Mouse (Mus musculus) thymus, postnatal 10 days (tissue): Measurements from ENCODE around the gene Ar.

Experiments used
- DNase-seq, 2 experiments: peaks; one replicate each; pipeline ENCODE4 v3.0.0; 2021; ENCODE audit warnings: low spot score in 2 of 2

Ar gene

DNA sequence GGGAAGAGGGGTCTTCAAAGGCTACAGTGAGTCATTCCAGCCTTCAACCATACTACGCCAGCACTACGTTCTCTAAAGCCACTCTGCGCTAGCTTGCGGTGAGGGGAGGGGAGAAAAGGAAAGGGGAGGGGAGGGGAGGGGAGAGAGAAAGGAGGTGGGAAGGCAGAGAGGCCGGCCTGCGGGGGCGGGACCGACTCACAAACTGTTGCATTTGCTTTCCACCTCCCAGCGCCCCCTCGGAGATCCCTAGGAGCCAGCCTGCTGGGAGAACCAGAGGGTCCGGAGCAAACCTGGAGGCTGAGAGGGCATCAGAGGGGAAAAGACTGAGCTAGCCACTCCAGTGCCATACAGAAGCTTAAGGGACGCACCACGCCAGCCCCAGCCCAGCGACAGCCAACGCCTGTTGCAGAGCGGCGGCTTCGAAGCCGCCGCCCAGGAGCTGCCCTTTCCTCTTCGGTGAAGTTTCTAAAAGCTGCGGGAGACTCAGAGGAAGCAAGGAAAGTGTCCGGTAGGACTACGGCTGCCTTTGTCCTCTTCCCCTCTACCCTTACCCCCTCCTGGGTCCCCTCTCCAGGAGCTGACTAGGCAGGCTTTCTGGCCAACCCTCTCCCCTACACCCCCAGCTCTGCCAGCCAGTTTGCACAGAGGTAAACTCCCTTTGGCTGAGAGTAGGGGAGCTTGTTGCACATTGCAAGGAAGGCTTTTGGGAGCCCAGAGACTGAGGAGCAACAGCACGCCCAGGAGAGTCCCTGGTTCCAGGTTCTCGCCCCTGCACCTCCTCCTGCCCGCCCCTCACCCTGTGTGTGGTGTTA lies at the start of gene Ar:
TSS of gene Ar (plus strand) at position 239 of the 812 bp plus-strand sequence.
- DNase-seq, result no peak

DNA sequence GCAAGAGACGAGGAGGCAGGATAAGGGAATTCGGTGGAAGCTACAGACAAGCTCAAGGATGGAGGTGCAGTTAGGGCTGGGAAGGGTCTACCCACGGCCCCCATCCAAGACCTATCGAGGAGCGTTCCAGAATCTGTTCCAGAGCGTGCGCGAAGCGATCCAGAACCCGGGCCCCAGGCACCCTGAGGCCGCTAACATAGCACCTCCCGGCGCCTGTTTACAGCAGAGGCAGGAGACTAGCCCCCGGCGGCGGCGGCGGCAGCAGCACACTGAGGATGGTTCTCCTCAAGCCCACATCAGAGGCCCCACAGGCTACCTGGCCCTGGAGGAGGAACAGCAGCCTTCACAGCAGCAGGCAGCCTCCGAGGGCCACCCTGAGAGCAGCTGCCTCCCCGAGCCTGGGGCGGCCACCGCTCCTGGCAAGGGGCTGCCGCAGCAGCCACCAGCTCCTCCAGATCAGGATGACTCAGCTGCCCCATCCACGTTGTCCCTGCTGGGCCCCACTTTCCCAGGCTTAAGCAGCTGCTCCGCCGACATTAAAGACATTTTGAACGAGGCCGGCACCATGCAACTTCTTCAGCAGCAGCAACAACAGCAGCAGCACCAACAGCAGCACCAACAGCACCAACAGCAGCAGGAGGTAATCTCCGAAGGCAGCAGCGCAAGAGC lies 1.3 kb downstream of the Ar start:
- DNase-seq, result no peak

DNA sequence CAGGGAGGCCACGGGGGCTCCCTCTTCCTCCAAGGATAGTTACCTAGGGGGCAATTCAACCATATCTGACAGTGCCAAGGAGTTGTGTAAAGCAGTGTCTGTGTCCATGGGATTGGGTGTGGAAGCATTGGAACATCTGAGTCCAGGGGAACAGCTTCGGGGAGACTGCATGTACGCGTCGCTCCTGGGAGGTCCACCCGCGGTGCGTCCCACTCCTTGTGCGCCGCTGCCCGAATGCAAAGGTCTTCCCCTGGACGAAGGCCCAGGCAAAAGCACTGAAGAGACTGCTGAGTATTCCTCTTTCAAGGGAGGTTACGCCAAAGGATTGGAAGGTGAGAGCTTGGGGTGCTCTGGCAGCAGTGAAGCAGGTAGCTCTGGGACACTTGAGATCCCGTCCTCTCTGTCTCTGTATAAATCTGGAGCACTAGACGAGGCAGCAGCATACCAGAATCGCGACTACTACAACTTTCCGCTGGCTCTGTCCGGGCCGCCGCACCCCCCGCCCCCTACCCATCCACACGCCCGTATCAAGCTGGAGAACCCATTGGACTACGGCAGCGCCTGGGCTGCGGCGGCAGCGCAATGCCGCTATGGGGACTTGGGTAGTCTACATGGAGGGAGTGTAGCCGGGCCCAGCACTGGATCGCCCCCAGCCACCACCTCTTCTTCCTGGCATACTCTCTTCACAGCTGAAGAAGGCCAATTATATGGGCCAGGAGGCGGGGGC lies 2.0 kb downstream of the Ar start:
- no peak for DNase-seq

DNA sequence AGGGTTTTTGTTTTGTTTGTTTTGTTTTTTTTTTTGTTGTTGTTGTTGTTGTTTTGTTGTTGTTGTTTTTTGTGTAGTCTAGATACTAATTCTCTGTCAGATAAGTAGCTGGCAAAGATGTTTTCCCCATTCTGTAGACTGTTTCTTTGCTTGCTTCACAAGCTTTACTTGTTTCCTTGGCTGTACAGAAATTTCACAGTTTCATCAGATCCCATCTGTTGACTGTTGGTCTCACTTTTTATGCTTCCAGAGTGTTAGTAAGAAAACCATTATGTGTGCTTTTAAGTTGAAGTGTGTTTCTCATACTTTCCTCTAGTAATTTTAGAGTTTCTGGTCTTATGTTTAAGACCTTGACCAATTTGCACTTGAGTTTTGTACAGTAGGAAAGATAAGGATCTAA lies 41.2 kb downstream of the Ar start:
- no peak for DNase-seq

DNA sequence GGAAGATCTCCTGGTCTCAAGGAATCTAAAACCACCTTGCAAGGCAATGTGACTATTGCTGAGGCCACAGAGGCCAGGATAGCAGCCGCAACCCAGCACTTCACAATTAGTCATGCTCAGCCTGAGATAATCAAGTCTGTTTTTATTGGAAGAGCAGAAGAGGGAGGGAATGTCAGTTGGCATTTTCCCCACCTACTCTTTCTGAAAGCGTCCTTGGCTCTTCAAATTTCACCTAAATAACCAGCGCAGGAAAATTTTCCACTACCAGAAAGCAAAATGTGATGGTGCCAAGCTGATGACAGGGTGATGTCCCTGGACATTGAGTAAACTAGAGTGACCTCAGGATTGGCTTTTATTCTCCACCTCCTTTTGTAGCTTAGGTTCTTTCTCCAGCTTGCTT lies 57.2 kb downstream of the Ar start:
- no peak for DNase-seq

DNA sequence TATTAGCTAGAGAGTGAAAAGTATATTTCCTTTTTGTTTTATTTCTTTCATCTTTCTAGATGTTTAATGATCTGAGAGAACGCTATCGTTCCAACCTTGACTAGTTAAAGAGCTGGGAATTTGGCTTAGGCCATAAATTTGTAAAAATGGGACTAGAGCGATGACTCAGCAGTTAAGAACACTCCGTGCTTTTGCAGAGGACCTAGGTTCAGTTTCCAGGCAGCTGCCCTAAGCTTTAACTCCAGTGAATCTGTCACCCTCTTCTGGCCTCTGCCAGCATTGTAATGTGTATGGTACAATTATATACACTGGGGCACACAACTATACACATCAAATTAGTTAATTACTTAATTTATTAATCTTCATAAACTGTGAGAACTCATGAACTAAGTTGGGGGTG lies 58.6 kb downstream of the Ar start:
- no peak for DNase-seq

DNA sequence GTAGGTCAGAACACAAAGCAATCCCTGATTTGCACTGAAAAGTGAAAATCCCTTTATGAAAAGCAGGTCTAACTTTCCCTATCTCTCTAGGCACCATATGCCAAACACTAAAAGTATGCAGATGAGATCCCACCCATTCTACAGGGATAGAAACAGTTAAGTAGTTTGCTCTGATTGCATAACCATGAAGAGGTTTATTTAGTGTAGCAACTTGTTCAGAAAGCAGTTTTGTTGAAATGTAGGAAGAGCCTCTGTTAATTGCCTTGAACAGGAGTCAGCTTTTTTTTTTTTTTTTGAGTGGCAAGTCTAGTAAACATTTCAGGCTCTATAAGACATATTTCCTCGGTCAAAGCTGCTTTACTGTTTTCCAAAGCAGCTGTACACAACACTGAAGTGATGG lies 67.5 kb downstream of the Ar start:
- no peak for DNase-seq

DNA sequence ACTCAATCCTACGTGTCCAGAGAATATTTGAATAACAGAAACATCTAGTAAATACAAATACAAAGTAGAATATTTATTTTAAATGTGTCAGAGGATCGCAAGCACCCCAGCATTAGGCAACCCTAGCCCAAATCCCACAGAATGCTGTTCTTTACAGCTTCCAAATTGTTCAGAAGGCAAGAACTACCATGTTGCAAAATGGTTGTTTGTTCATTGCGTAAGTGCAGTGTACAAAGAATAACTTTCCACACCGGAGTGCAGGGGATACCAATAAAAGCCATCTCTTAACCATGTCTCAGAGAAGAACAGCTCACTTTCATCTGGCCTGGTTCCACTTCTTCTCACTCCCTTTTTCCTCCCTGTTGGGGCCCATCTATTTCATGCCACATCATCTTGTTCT lies 90.4 kb downstream of the Ar start:
- no peak for DNase-seq

DNA sequence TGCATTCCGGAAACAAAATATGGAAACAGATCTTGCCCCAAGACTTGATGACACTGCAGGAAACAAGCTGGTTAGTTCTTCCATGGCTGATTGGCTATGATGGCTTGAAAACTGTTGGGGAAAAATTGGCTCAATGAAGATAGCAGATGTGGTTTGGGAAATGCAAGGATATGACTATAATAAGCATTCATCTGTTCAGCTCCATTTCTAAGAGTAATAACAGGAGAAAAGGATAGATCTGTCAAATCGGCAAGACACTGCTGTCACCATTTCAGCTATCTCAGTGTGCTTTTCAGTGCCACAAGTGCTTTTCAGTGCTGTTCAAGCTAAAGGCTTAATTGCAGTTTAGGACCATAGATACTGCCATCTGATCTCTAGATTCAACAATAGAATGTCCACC lies 96.5 kb downstream of the Ar start:
- no peak for DNase-seq

DNA sequence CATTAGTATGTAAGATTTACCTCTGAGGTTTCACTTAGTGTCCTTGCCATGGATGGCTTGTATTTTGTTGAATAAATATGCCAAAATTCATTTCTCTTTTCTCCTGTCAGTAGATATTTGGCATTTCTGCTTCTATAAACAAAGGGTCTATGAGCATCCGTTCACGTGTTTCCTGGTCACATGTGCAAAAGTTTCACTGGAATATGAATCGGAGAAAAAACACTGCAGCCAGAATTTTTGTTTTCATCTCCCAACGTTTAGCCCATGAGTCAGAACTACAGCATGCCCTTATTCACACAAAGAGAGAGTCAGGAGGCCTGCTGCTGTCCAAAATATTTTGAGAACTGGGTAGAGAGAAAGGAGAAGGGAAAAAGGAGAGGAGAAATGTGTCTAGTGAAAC lies 99.8 kb downstream of the Ar start:
- DNase-seq, result no peak

DNA sequence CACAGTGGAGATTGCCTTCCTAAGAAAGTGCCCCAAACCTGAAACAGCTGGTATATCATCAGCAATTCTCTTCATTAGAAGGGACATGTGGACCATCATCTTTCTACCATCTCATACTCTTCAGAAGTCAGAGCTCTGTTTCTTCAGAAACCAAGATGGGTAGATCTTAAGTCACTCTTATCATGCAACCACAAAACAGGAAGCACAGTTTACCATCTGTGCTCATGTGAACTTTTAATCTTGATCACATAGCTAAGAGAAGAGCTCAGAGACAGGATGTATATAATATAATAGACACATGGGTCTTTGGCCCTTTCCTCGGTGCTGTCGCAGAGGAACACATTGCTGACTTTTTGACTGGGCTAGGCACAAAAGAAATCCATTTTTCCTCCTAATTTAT lies 111.1 kb downstream of the Ar start:
- DNase-seq, result no peak

DNA sequence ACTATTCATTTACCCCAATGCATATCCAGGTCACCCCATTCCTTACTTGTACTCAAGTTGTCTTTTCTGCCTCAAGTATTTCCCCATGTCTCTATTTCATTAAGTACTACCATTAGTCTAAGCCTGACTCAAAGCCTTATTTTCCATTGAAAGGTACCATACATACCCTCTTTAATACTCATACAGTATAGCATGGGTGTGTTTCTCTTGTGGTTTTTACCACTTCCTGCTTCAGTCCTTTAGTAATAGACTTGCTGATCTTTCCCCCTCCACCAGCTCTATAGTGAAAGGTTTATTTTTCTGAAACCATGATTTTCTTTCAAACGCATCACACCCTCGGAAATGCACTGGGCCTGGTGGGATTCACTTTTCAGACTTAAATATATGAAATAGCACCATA lies 117.2 kb downstream of the Ar start:
- no peak for DNase-seq

DNA sequence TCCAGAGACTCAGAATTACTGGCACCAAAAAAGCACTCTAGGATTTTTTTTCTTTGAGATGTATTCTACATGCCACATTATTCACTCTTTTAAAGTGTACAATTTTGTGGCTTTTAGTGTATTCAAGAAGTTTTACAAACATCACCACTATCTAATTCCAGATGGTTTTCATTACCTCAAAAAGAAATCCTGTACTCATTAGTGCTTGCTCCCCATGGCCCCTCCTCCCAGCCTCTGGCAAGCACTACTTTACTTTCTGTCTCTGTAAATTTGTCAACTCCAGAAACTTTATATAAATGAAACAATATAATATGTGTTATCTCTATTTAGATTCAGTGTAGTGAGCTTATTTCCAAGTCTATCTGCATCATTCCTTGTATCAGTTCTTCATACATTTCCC lies 122.8 kb downstream of the Ar start:
- DNase-seq, result no peak

DNA sequence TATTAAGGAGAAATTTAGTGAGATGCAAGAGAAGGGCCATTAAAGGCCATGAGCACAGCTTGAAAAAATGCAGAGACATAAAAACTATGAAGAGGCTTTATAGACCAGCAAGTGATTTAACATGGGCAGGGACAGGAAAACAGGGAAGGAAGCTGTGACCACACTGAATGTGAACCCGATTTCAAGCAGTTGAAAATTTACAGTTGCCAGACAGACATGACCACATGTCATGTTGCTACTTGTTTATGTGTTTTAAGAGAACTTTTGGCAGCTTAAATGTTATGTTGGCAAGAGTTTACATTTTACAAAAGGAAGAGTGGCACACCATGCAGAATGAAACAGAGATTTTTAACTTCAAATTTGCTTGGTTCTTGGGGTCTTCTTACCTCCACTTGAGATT lies 143.2 kb downstream of the Ar start:
- DNase-seq, result no peak

DNA sequence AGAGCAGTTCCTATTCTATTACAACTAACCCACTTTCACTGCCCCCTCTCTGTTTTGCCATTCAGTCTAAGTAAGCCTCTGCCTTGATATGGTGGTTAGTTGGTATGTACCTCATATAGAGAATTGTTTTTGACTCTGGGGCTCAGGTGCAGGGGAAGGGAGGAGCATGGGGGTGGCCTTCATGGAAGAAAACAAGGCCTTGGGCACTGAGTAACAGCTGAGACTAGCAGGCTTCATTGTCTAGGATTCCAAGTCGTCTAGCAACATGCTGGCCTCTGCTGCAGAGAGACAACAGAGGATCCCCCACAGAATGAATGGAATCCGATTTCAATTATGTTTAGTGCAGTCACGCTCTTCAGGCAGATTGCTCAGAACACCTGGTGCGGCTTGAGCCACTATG lies 152.1 kb downstream of the Ar start:
- DNase-seq, result no peak

DNA sequence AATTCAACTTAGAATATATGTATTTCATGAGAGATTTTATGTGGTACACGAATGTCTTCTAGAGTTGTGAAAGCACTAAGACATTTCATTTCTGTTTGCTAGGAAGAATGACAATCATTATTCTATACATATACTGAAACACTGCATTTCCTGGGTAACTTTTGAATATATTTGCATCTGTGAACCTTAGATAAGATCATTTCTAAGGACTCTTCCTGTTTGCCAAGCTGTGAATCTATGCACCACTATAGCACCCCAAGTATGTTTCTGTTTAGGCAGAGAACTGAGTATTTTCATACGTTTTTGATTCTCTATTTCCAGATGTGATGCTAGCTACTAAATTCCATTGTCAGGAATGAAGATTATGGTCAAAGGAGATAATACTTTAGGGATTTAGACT lies 153.4 kb downstream of the Ar start:
- no peak for DNase-seq

DNA sequence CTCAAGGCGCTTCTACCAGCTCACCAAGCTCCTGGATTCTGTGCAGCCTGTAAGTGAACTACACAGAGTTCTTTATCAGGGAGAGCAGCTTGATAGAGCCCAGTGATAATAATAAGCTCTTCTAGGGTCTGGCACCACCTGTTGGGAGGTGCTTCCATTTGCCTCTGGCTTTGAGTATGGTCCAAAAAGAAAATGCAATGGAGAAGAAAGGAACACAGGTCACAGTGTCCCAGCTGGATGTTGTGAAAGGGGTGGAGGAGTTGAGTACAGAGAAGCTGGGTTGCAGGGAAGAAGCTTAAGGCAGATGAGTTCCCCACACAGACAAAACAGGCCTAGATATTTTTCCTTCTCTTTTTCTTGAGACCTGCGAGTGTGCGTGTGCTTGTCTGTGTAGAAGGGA lies 167.4 kb downstream of the Ar start:
- no peak for DNase-seq

DNA sequence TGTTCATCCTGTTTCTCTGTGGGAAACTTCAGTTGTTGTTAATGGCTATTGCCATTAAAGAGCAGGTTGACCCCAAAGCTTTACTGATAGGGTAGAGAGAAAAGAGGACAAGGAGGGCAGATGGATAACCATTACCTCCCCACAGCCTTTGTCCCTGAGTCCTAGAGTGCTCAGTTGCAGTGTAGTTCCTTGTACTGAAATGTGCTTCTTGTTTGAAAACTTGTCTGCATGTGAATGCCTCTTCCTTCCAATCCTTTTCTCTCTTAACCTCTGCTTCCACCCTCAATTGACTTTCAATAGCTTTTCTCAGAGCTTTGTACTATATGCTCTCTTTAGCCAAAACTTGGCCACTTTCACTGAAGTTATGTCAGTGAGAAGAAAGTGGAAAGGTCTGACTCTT lies 168.9 kb downstream of the Ar start:
- no peak for DNase-seq

DNA sequence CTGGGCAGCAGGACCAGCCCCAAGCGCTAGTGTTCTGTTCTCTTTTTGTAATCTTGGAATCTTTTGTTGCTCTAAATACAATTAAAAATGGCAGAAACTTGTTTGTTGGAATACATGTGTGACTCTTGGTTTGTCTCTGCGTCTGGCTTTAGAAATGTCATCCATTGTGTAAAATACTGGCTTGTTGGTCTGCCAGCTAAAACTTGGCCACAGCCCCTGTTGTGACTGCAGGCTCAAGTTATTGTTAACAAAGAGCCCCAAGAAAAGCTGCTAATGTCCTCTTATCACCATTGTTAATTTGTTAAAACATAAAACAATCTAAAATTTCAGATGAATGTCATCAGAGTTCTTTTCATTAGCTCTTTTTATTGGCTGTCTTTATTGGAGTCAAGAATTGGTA lies 174.5 kb downstream of the Ar start:
- DNase-seq, result no peak

DNA sequence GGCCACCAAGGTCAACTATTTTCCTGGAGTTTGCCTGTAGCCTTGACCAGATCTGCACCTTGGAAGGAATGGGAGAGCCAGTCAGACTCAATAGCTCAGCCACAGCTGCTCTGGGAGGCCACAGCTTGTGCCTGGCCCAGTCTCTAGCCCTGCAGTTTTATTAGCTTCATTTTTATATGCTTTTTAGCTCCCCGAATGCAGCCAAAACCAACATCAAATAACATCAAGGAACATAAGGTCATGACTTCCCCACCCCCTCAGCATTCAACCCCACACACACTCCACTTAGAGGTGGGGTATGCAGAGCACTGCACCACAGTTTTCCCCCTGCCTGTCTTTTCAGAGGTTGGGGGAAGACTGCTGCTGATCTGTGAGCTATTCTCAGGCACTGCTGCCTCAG lies 198.9 kb downstream of the Ar start:
- DNase-seq, result no peak

DNA sequence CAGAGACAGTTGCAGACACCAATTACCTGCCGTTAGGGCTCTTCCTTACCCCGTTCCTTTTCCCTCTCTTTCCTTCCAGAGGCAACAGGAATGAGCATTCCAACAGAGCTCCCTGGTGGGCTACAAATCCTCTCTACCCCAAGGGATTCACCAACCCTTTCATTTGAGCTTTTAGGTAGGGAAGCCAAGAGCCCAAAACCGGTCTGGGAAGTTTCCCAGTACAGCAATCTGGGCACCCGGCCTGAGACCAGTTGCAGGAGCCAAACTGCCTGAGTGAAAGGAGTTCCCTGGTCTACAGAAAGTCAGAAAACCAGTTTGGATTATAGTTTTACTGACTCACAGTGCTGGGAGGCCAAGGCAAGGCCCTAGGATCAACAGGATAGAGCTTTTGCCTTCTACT lies 199.5 kb downstream of the Ar start:
- no peak for DNase-seq
